Mouse (Mus musculus) mature B cell (primary cell): ENCODE measurements around the gene Stt3b.

Experiments used
- in situ Hi-C: fragments of 300-500 bp; cut with MboI; formaldehyde crosslinking; loops from 2 replicates; pipeline ENCODE4 v1.14.3; 2019

The Stt3b gene

GRCm38 (mm10) chr9:115310346-115311222, at the start of gene Stt3b:
Gene Stt3b, minus strand, starts transcription at chr9:115310421.
- in situ Hi-C loops: loop anchor here (5.0 kb wide), 1 partner anchor 172 kb away; no protein-coding TSS in a partner anchor

DNA sequence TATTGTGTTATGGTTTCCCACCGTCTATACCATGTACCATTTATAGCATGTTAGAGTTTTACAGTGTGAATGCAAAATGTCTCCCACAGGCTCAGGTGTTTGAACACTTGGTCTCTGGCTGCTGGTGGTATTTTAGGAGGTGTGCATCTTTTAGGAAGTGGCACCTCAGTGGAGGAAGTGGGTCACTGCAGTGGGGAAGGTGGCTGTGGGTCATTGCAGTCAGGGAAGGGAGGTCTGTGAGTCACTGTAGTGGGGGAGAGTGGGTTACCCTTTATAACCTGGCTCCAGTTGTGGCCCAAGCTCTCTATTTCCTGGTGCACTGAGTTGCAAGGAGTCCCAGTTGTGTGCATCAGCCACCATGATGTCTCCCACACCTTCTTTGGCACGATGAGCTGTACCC, 48.2 kb upstream of the Stt3b start:
- in situ Hi-C loops: no loop called here

DNA sequence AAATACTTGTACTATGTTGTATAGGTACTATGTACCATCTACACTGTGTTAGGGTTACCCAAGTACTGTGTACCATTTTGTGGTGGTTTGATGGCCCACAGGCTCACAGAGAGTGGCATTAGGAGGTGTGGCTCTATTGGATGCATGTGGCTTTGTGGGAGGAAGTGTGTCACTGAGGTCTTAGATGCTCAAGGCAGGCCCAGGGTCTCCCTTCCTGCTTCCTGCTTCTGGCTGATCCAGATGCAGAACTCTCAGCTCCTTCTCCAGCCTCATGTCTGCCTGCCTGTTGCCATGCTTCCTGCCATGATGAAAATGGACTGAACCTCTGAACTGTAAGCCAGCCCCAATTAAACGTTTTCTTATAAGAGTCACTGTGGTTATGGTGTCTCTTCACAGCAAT, 47.8 kb upstream of the Stt3b start:
- in situ Hi-C loops: no loop called here

DNA sequence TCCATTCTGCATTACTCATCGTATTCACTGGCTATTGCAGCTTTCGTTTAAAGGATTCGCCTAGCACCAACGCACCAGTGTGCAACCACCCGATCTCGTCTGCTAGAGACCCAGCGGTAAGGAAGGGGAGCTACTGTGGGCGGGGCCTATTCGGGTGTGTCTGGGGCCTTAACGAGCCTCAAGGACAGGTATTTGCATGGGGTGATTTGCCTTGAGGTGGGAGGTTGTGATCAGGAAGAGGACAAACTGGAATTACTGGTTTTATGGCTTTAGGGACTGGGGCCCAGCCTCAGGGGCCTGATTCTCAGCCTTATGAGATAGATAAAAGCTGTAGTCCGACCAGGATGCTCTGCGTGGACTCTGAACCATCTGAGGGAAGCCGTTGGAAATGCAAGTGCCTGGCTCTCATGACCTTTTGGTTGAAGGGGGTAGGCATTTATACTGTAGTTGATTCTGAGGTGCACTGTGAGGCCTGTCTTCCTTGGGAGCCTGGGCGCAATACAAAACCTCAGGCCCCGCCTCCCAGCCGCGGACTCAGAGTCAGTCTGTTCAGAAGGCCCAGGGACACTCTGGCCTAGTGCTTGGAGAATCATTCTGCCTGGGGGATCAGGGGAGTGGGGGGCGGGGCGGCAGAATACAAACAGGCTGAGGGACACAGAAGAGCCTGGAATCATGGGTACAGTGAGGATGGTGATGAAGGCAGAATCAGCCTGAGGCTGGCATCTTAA, 46.7 kb upstream of the Stt3b start:
- in situ Hi-C loops: no loop called here

- in situ Hi-C loops: no loop called here
Observed at GRCm38 (mm10) chr9:115355972-115356371, 45.8 kb upstream of the Stt3b start.

- in situ Hi-C loops: no loop called here
Observed at GRCm38 (mm10) chr9:115349741-115350512, 39.7 kb upstream of the Stt3b start.

DNA sequence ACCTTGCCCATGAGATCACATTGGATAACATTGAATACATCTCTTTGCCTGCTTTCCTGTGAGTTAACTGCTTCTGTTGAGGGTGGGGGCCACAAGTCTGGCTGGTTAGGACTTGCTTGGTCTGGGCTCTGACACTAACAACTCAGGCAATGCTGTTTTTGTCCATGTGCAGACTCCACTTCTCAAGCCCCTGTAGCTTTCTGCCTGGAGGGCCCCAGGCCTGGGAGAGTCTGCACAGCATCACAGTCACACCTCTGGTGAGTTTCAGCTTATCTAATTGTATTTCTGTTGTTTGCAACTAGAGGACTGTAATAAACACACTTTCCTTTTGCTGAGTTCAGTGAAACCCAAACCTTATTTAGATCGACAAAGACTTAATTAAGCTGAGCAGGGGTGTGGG, 38.9 kb upstream of the Stt3b start:
- in situ Hi-C loops: no loop called here

DNA sequence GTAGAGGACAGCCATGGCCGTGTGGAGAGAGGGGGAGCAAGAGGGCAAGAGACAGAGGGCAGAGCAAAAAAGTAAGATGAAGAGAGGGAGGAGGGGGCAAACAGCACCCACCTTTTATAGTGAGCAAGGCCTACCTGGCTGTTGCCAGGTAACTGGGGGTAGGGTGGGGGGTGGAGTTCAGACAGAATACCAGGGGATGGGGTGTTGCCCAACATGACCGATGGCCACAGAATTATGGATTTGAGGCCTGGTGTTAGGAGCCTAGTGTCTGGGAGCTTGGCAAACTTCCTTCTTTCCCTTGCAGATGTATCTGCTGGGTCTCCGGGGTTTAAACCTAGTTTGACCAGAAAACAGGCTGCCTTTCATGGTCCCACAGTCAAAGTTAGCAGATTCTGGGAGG, 34.7 kb upstream of the Stt3b start:
- in situ Hi-C loops: no loop called here

GRCm38 (mm10) chr9:115341576-115341975, 31.4 kb upstream of the Stt3b start:
- in situ Hi-C loops: no loop called here

GRCm38 (mm10) chr9:115340212-115340815, 30.1 kb upstream of the Stt3b start:
- in situ Hi-C loops: no loop called here

- in situ Hi-C loops: no loop called here
Observed at GRCm38 (mm10) chr9:115338816-115339215, 28.6 kb upstream of the Stt3b start.

DNA sequence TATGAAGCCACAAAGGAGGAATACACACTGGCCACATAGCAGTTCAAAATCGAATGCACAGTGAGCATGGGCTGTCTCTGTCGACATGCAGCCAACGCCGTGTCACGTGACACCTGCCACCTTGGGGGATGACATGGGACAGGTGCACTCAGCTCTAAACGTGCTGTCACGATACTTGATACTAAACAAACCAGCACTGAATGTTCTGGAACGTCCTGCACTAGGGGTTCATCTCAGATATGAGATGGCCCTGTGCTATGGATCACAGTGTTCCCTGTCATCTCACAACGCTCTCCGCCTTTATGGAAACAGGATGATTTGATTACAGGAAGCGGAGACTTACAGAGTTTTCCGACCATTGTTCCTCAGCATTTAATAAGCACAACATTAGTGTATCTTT, 22.8 kb upstream of the Stt3b start:
- in situ Hi-C loops: no loop called here

GRCm38 (mm10) chr9:115332339-115332738, 22.1 kb upstream of the Stt3b start:
- in situ Hi-C loops: no loop called here

GRCm38 (mm10) chr9:115330861-115331476, 20.7 kb upstream of the Stt3b start:
- in situ Hi-C loops: no loop called here

DNA sequence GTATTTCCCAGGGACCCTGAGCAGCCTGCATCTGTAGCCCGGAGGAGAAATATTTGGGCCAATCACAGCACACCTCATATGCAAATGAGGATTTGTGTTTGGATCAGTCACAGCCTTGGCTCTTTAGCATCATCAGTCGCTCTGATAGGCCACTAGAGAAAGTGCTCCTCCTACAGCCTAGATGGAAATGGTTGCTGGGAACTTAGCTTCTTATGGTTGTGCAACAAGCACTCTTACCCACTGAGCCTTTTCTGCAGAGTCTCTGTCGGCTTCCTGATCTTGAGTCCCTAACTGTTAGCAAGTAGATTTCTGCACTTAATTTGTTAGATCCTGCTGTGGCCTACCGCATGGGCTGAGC, 16.3 kb upstream of the Stt3b start:
- in situ Hi-C loops: no loop called here

- in situ Hi-C loops: no loop called here
Observed at GRCm38 (mm10) chr9:115325831-115326532, 15.8 kb upstream of the Stt3b start.

DNA sequence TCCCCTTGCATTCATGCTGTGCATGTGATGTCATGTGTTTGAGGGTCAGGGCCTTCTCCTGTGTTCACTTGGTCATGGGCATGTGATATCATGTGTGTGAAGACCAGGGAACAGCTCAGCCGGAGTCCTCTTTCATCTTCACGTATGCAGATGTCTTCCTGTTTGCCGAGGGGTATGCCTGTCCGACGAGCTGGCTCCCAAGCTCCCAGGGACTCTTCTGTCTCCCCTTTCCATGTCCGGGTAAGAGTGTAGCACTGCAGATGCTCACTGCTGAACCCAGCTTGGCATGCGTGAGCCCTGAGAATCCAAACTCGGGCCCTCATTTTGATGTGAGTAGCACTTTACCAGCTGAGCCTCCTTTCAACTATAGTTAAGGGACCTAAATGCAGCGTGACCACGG, 13.4 kb upstream of the Stt3b start:
- in situ Hi-C loops: no loop called here

- in situ Hi-C loops: no loop called here
Observed at GRCm38 (mm10) chr9:115322385-115322784, 12.2 kb upstream of the Stt3b start.

- in situ Hi-C loops: no loop called here
Observed at GRCm38 (mm10) chr9:115321052-115321451, 10.8 kb upstream of the Stt3b start.

DNA sequence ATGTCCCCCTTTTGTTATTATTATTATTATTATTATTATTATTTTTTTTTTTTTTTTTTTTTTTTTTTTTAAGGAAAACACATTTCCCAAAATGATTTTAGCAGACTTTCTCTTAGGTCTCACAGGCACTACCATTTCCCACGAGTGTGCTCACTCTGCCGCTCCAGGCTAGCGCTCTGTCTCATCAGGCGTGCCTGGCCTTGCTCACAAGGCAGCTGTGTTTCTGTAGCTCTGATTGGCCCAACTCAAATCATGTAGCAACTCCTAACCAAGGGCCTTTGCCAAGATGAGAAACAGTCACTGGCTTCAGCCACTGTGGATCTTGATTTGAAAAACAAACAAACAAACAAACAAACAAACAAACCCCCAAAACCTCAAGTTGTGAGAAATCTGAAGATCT, 9.9 kb upstream of the Stt3b start:
- in situ Hi-C loops: no loop called here
